Mouse (Mus musculus) intestine, postnatal 0 days (tissue): Measurements from ENCODE around the gene Abcg4. TPM values are rescaled to one million over a fixed set of nuclear protein-coding genes. Genes with fewer than 3 reads are reported as not detected.

Experiments
- ATAC-seq: fragments of 200-750 bp; cut with Nextera tagmentation; 2 replicates; pipeline ENCODE4 v1.8.0; 2017; ENCODE audit warnings: mild to moderate bottlenecking, moderate TSS enrichment, moderate library complexity
- H3K27ac ChIP-seq: fragments of 300-500 bp; sonication (generic); 2 replicates; pipeline ENCODE4 v1.5.1; 2014; ENCODE audit warnings: mild to moderate bottlenecking, low read depth, low read length, moderate library complexity
- H3K27me3 ChIP-seq: fragments of 300-500 bp; sonication (generic); replicated peaks from 2 replicates; pipeline ENCODE4 v1.6.1; 2014; ENCODE audit warnings: low read length, mixed read lengths; ENCODE audit not compliant: control insufficient read depth, insufficient read depth
- H3K36me3 ChIP-seq: fragments of 300-500 bp; sonication (generic); 2 replicates; pipeline ENCODE4 v1.6.1; 2014; ENCODE audit warnings: mild to moderate bottlenecking, moderate library complexity; ENCODE audit not compliant: control insufficient read depth, insufficient read depth
- H3K4me1 ChIP-seq: fragments of 300-500 bp; sonication (generic); replicated peaks from 2 replicates; pipeline ENCODE4 v1.6.1; 2014; ENCODE audit warnings: antibody characterized with exemption, low read length, mixed read lengths; ENCODE audit not compliant: control insufficient read depth, insufficient read depth
- H3K4me2 ChIP-seq: fragments of 300-500 bp; sonication (generic); replicated peaks from 2 replicates; pipeline ENCODE4 v1.6.1; 2014; ENCODE audit warnings: low read depth, mild to moderate bottlenecking, moderate library complexity
- H3K4me3 ChIP-seq: fragments of 300-500 bp; sonication (generic); 2 replicates; pipeline ENCODE4 v1.5.1; 2014; ENCODE audit warnings: low read depth, low read length
- H3K9ac ChIP-seq: fragments of 300-500 bp; sonication (generic); 2 replicates; pipeline ENCODE4 v1.6.1; 2014; ENCODE audit warnings: mild to moderate bottlenecking, low read depth, low read length
- H3K9me3 ChIP-seq: fragments of 300-500 bp; sonication (generic); 2 replicates; pipeline ENCODE4 v1.6.1; 2016; ENCODE audit warnings: mixed run types; ENCODE audit not compliant: control insufficient read depth
- CTCF ChIP-seq: sonication (generic); IDR thresholded peaks from 2 replicates; pipeline ENCODE4 v1.5.1; 2016; ENCODE audit warnings: low read depth, mild to moderate bottlenecking, control low read depth, antibody characterized with exemption, moderate library complexity
- WGBS: fragments of 180-500 bp; shearing (Covaris S2); extraction: QIAGEN DNeasy Blood & Tissue Kit; methylation state at CpG from one replicate; pipeline ENCODE4 v1.1.7; 2014; 5-methylcytosine and 5-hydroxymethylcytosine counted together
- polyA plus RNA-seq: library from polyadenylated mRNA; unstranded; fragments of >200 nt; fragmentation: Nextera tagmentation; extraction: Ambion mirVana; gene quantifications from 2 replicates; pipeline ENCODE4 v1.2.1, GENCODE M21; 2015

Gene Abcg4
- polyA plus RNA-seq, 1 experiment from 2014 or later, result 1.1 TPM

DNA sequence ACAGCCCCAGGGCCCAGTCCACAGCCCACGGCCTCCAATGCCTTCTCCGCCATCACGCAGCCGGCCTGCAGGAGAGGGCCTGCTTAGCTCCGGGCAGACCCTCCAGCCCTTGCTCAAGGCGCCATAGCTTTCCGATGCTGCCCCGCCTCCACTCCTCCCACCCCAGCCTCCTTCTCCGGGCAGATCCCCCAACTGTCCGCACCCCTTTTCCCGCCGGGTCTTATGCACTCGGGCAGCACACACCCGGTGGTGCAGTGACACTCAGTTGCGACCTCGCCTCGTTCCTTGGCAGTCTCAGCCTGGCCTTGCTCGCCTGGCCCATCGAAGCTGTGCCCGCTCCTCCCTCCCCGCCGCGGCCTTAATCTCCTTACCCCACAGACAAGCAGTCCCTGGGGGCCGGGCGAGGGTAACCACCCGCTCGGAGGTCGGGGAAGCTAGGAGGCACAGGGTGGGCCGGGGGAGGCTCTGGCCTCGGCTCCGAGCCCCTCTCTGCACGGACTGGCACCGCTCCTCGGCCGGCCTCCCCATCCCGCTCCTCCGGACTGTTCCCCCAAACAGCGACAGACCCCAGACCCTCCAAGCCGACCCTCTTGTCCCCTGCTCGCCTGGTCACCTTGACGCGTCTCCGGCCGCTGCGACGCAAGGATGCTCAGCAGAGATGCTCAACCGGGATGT lies 877 bp downstream of the Abcg4 start:
- 4% methylated on average over 46 of the region's 47 CpGs for WGBS
- TF ChIP-seq CTCF, result no peak
- ATAC-seq, result peak; percentile 9; the same call in 1 of the 2 replicates
- no peaks in the 10 kb centered on the region for H3K9me3 ChIP-seq
- peak overlapping the region; percentile 53 for H3K4me3 ChIP-seq
- peak overlapping the region; percentile 54 for H3K9ac ChIP-seq
- H3K36me3 ChIP-seq, result peaks cover 27% of the 10 kb centered on the region; the same call in 1 of the 2 replicates
- peak overlapping the region; percentile 80 for H3K4me2 ChIP-seq
- no peak overlapping the region for H3K27ac ChIP-seq
- 0 out of 2 replicates have a peak, but pooled peaks cover 7% of the 10 kb centered on the region for H3K4me1 ChIP-seq
- H3K27me3 ChIP-seq, result peaks cover 8% of the 10 kb centered on the region; the same call in 1 of the 2 replicates

GRCm38 (mm10) chr9:44287003-44287400 lies 1.4 kb downstream of the Abcg4 start:
- 21% methylated on average over 11 of the region's 11 CpGs for WGBS
- Histone ChIP-seq H3K27me3 (peaks cover 8% of the 10 kb centered on the region; the same call in 1 of the 2 replicates), H3K4me1 (0 out of 2 replicates have a peak, but pooled peaks cover 7% of the 10 kb centered on the region), H3K9ac (peak overlapping the region; percentile 54), H3K9me3 (no peaks in the 10 kb centered on the region), H3K4me3 (peak overlapping the region; percentile 53), H3K4me2 (peak overlapping the region; percentile 80), H3K27ac (no peak overlapping the region), H3K36me3 (peaks cover 23% of the 10 kb centered on the region; the same call in 1 of the 2 replicates)
- ATAC-seq, result no peak; the same call in 1 of the 2 replicates
- TF ChIP-seq CTCF, result no peak

DNA sequence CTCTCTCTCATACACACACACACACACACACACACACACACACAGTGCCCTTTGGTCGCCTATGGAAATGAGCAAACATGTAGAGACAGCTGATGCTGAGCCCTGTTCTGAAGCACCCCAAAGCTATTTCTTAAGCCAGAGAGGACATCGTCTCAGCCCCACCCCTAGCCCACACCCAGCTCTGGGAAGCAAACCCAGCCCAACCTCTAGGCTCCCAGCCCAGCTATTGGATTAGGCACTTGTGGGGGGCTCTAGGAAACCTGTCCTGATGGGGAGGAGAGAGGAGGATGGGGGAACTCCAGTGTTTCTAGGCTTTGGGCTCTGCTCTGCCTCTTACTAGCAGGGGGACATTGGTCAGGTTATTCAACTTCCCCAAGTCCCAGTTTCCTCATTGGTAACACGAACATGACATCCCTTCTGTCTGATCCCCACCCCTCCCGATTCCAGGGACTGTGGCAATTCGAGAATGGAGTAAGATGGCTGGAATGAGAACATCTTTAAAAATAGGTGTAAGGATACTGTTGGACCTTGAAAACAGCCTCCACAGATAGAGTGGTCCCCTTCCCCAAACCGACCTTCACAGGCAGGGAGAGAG lies 2.1 kb downstream of the Abcg4 start:
- WGBS, result 14% methylated on average over 5 of the region's 6 CpGs
- ATAC-seq, result no peak
- Histone ChIP-seq H3K36me3 (peaks cover 16% of the 10 kb centered on the region; the same call in 1 of the 2 replicates), H3K9me3 (no peaks in the 10 kb centered on the region), H3K9ac (no peak overlapping the region), H3K27me3 (peaks cover 8% of the 10 kb centered on the region; the same call in 1 of the 2 replicates), H3K4me1 (0 out of 2 replicates have a peak, but pooled peaks cover 7% of the 10 kb centered on the region), H3K4me2 (no peak overlapping the region), H3K27ac (no peak overlapping the region), H3K4me3 (no peak overlapping the region)
- no peak for TF ChIP-seq CTCF

- Histone ChIP-seq H3K36me3 (no peaks in the 10 kb centered on the region; the same call in 1 of the 2 replicates), H3K4me1 (no peaks in the 10 kb centered on the region), H3K9me3 (no peaks in the 10 kb centered on the region), H3K4me2 (no peak overlapping the region), H3K9ac (no peak overlapping the region), H3K4me3 (no peak overlapping the region), H3K27me3 (peaks cover 8% of the 10 kb centered on the region; the same call in 1 of the 2 replicates), H3K27ac (no peak overlapping the region)
- 55% methylated on average over 5 of the region's 5 CpGs for WGBS
- TF ChIP-seq CTCF, result no peak
- ATAC-seq, result no peak
These were observed 5.2 kb downstream of the Abcg4 start for GRCm38 (mm10) chr9:44283183-44283582.

- H3K4me1 ChIP-seq, result no peaks in the 10 kb centered on the region
- WGBS, result 86% methylated on average over 4 of the region's 4 CpGs
- ATAC-seq, result no peak
- H3K4me3 ChIP-seq, result no peak overlapping the region
- H3K9ac ChIP-seq, result no peak overlapping the region
- no peaks in the 10 kb centered on the region for H3K9me3 ChIP-seq
- no peak overlapping the region for H3K4me2 ChIP-seq
- H3K27me3 ChIP-seq, result no peaks in the 10 kb centered on the region
- no peaks in the 10 kb centered on the region for H3K36me3 ChIP-seq
- H3K27ac ChIP-seq, result no peak overlapping the region
- TF ChIP-seq CTCF, result no peak
These were observed 18.4 kb downstream of the Abcg4 start for GRCm38 (mm10) chr9:44269973-44270372.

GRCm38 (mm10) chr9:44269077-44269476 lies 19.3 kb downstream of the Abcg4 start:
- Histone ChIP-seq H3K9ac (no peak overlapping the region), H3K4me2 (no peak overlapping the region), H3K36me3 (no peaks in the 10 kb centered on the region), H3K9me3 (no peaks in the 10 kb centered on the region), H3K27ac (no peak overlapping the region), H3K27me3 (no peaks in the 10 kb centered on the region), H3K4me1 (no peaks in the 10 kb centered on the region), H3K4me3 (no peak overlapping the region)
- no peak for ATAC-seq
- peak; percentile 72 for TF ChIP-seq CTCF
- 89% methylated on average over 3 of the region's 3 CpGs for WGBS
